ENCODE assay signal across 11 mouse cellular contexts in genomic region chr13:59834786-59835452, GRCm38 (mm10). TPM values are rescaled to one million over a fixed set of nuclear protein-coding genes. Genes with fewer than 3 reads are reported as not detected.
DNase-seq lines count a peak whose midpoint lies in the region; ATAC-seq and TF ChIP-seq lines count a peak whose summit lies in the region.
"Had no signal": no experiment of that assay in that cellular context is flagged by ENCODE, and none has a peak within 500 bp of the region (broad histone marks: within the 10 kb centered on the region; RNA-seq: fewer than 3 reads in every experiment).

No protein-coding gene starts in this region.

- no peak for TF ChIP-seq EP300 in heart, postnatal 0 days (IDR thresholded peaks at IDR 0.05; ENCODE audit: low read depth)

- WGBS in hindbrain, embryonic 16.5 days, result 37% methylated on average over 4 of the region's 4 CpGs
- 60% methylated on average over 4 of the region's 4 CpGs for WGBS in hindbrain, embryonic 12.5 days
- 53% methylated on average over 4 of the region's 4 CpGs for WGBS in heart, postnatal 0 days
- 45% methylated on average over 4 of the region's 4 CpGs for WGBS in liver, embryonic 15.5 days (ENCODE audit: insufficient replicate concordance)
- WGBS in stomach, embryonic 15.5 days, result 22% methylated on average over 4 of the region's 4 CpGs

- peak; percentile 55 for ATAC-seq in hindbrain, embryonic 16.5 days
- no peak for ATAC-seq in hindbrain, embryonic 12.5 days (ENCODE audit: low FRiP score)
- ATAC-seq in Patski, result peak; percentile 85
- peak; percentile 31; the same call in 1 of the 2 replicates for ATAC-seq in heart, postnatal 0 days (ENCODE audit: insufficient read depth, low read depth)
- 0 out of 2 replicates have a peak, but pooled peaks have one; percentile 22 for ATAC-seq in liver, embryonic 15.5 days (ENCODE audit: insufficient read depth)
- peak; percentile 63 for ATAC-seq in stomach, embryonic 15.5 days (ENCODE audit: insufficient read depth, low FRiP score, low read depth)
- ATAC-seq in erythroid progenitor cell, adult 5-6 weeks (replicated peaks; ENCODE audit: low FRiP score, poor library complexity, severe bottlenecking), result no peak

- POLR2A ChIA-PET in Patski (lab: Charles Lee), result interaction anchor here (0.7 kb wide), 1 partner anchor 12 kb away, joined by 3 read pairs; the partner anchor contains the start of gene Tut7

- H3K4me2 ChIP-seq in hindbrain, embryonic 16.5 days (ENCODE audit: low read length), result no peak overlapping the region
- H3K4me2 ChIP-seq in hindbrain, embryonic 12.5 days (replicated peaks), result no peak overlapping the region
- no peak overlapping the region for H3K4me2 ChIP-seq in heart, postnatal 0 days (ENCODE audit: low read depth, low read length)
- H3K4me2 ChIP-seq in liver, embryonic 15.5 days, result no peak overlapping the region
- no peak overlapping the region for H3K4me2 ChIP-seq in stomach, embryonic 15.5 days
- H3K4me2 ChIP-seq: hindbrain, embryonic 15.5 days had no signal

- H3K36me3 ChIP-seq in hindbrain, embryonic 16.5 days (ENCODE audit: control insufficient read depth, insufficient read depth, low read length), result no peaks in the 10 kb centered on the region
- H3K36me3 ChIP-seq in hindbrain, embryonic 12.5 days, result no peaks in the 10 kb centered on the region
- no peaks in the 10 kb centered on the region for H3K36me3 ChIP-seq in heart, postnatal 0 days (replicated peaks; ENCODE audit: control insufficient read depth, insufficient read depth, low read length)
- H3K36me3 ChIP-seq in liver, embryonic 15.5 days (replicated peaks), result no peaks in the 10 kb centered on the region
- no peaks in the 10 kb centered on the region for H3K36me3 ChIP-seq in stomach, embryonic 15.5 days
- H3K36me3 ChIP-seq: hindbrain, embryonic 15.5 days had no signal

- no peak for DNase-seq in Patski (ENCODE audit: low read depth, low spot score)
- no peak for DNase-seq in heart, postnatal 0 days (ENCODE audit: low spot score)
- no peak for DNase-seq in adrenal gland, adult 8-10 months

- no peak overlapping the region for H3K4me3 ChIP-seq in hindbrain, embryonic 16.5 days (ENCODE audit: low read length)
- H3K4me3 ChIP-seq in hindbrain, embryonic 12.5 days, result no peak overlapping the region
- H3K4me3 ChIP-seq in heart, postnatal 0 days (ENCODE audit: low read depth, low read length), result no peak overlapping the region
- H3K4me3 ChIP-seq in liver, embryonic 15.5 days (replicated peaks), result no peak overlapping the region
- no peak overlapping the region for H3K4me3 ChIP-seq in stomach, embryonic 15.5 days (replicated peaks)
- H3K4me3 ChIP-seq: hindbrain, embryonic 15.5 days had no signal

- in situ Hi-C loops in Patski (cut with MboI; ENCODE audit: low pct_unique_long_range_greater_than_20kb), result no loop called here

- TF ChIP-seq CTCF in Patski (IDR thresholded peaks at IDR 0.05), result no peak
- no peak for TF ChIP-seq CTCF in heart, postnatal 0 days (IDR thresholded peaks at IDR 0.05; ENCODE audit: low read depth)

- no peaks in the 10 kb centered on the region for H3K27me3 ChIP-seq in hindbrain, embryonic 16.5 days (replicated peaks; ENCODE audit: control insufficient read depth, insufficient read depth, low read length)
- H3K27me3 ChIP-seq in hindbrain, embryonic 12.5 days, result peaks cover 3% of the 10 kb centered on the region; the same call in 1 of the 2 replicates
- H3K27me3 ChIP-seq in Patski, result no peaks in the 10 kb centered on the region
- H3K27me3 ChIP-seq in heart, postnatal 0 days (ENCODE audit: control insufficient read depth, insufficient read depth, low read length), result no peaks in the 10 kb centered on the region
- no peaks in the 10 kb centered on the region for H3K27me3 ChIP-seq in liver, embryonic 15.5 days
- no peaks in the 10 kb centered on the region for H3K27me3 ChIP-seq in stomach, embryonic 15.5 days (replicated peaks)
- H3K27me3 ChIP-seq: hindbrain, embryonic 15.5 days had no signal

- H3K27ac ChIP-seq in hindbrain, embryonic 16.5 days (ENCODE audit: low read depth, low read length), result peak overlapping the region; percentile 67; the same call in 1 of the 2 replicates
- H3K27ac ChIP-seq in hindbrain, embryonic 12.5 days, result no peak overlapping the region
- peak overlapping the region; percentile 32; the same call in 1 of the 2 replicates for H3K27ac ChIP-seq in heart, postnatal 0 days (ENCODE audit: low read depth)
- peak overlapping the region; percentile 72 for H3K27ac ChIP-seq in liver, embryonic 15.5 days (replicated peaks)
- H3K27ac ChIP-seq in stomach, embryonic 15.5 days, result peak overlapping the region; percentile 90
- H3K27ac ChIP-seq: hindbrain, embryonic 15.5 days had no signal

- H3K9ac ChIP-seq in hindbrain, embryonic 16.5 days (ENCODE audit: low read depth, low read length), result no peak overlapping the region
- no peak overlapping the region for H3K9ac ChIP-seq in hindbrain, embryonic 12.5 days
- H3K9ac ChIP-seq in heart, postnatal 0 days (replicated peaks; ENCODE audit: low read depth, low read length), result no peak overlapping the region
- no peak overlapping the region for H3K9ac ChIP-seq in liver, embryonic 15.5 days
- no peak overlapping the region for H3K9ac ChIP-seq in stomach, embryonic 15.5 days
- H3K9ac ChIP-seq: hindbrain, embryonic 15.5 days had no signal

- H3K4me1 ChIP-seq in hindbrain, embryonic 16.5 days (ENCODE audit: control insufficient read depth, insufficient read depth, low read depth, low read length), result no peaks in the 10 kb centered on the region
- H3K4me1 ChIP-seq in hindbrain, embryonic 12.5 days, result peaks cover 2% of the 10 kb centered on the region; the same call in 1 of the 2 replicates
- H3K4me1 ChIP-seq in heart, postnatal 0 days (ENCODE audit: control insufficient read depth, insufficient read depth), result 0 out of 2 replicates have a peak, but pooled peaks cover 4% of the 10 kb centered on the region
- peaks cover 39% of the 10 kb centered on the region for H3K4me1 ChIP-seq in liver, embryonic 15.5 days (replicated peaks)
- H3K4me1 ChIP-seq in stomach, embryonic 15.5 days, result peaks cover 20% of the 10 kb centered on the region
- H3K4me1 ChIP-seq: hindbrain, embryonic 15.5 days had no signal

- CTCF ChIA-PET in Patski (lab: Charles Lee), result interaction anchor here (1.1 kb wide), 2 partner anchors 11 to 34 kb away, joined by 3 read pairs; partner anchors contain the start of gene Tut7

- H3K9me3 ChIP-seq in hindbrain, embryonic 16.5 days (ENCODE audit: control insufficient read depth, low read length), result no peaks in the 10 kb centered on the region
- H3K9me3 ChIP-seq in hindbrain, embryonic 12.5 days (replicated peaks), result no peaks in the 10 kb centered on the region
- H3K9me3 ChIP-seq in heart, postnatal 0 days (replicated peaks; ENCODE audit: control insufficient read depth, low read length), result no peaks in the 10 kb centered on the region
- no peaks in the 10 kb centered on the region for H3K9me3 ChIP-seq in liver, embryonic 15.5 days (replicated peaks)
- H3K9me3 ChIP-seq in stomach, embryonic 15.5 days, result no peaks in the 10 kb centered on the region
- H3K9me3 ChIP-seq: hindbrain, embryonic 15.5 days had no signal

RNA-seq across cellular contexts. Expression of gene Tut7, which starts 12.0 kb away (rescaled TPM):
- polyA plus RNA-seq in hindbrain, embryonic 16.5 days (2015; fragmentation: Nextera tagmentation; extraction: Ambion mirVana), result 35.9 and 42.3 TPM in 2 replicates
- polyA plus RNA-seq in hindbrain, embryonic 12.5 days (2016; fragmentation: Nextera tagmentation; extraction: Ambion mirVana), result 62.9 and 70.8 TPM in 2 replicates
- 59.7 TPM for polyA plus RNA-seq in Patski (2021)
- total RNA-seq in heart, postnatal 0 days (2014; rRNA removed; ENCODE audit: low replicate concordance), result 19.3 and 24.3 TPM in 2 replicates
- polyA plus RNA-seq in heart, postnatal 0 days (2015; fragmentation: Nextera tagmentation; extraction: Ambion mirVana), result 24.0 and 26.3 TPM in 2 replicates
- polyA plus RNA-seq in liver, embryonic 15.5 days (2015; fragmentation: Nextera tagmentation; extraction: Ambion mirVana), result 57.2 and 60.4 TPM in 2 replicates
- 48.1 and 50.6 TPM in 2 replicates for polyA plus RNA-seq in stomach, embryonic 15.5 days (2015; fragmentation: Nextera tagmentation; extraction: Ambion mirVana)
- 10 to 100 TPM; 68.7 to 86.7 (median 74.9) TPM for total RNA-seq in adrenal gland, adult 8-10 months (2022)
- 459 and 492 TPM in 2 replicates for total RNA-seq in erythroid progenitor cell, adult 5-6 weeks (2015; ENCODE audit: low replicate concordance)
- 561 and 620 TPM in 2 replicates for total RNA-seq in erythroid progenitor cell, adult 5-6 weeks (2017; ENCODE audit: low replicate concordance)

RNA-seq across cellular contexts. Expression of gene Gm49354, which starts 52.9 kb away (rescaled TPM):
- polyA plus RNA-seq in hindbrain, embryonic 16.5 days (2015; fragmentation: Nextera tagmentation; extraction: Ambion mirVana), result not detected in 2 replicates
- polyA plus RNA-seq in hindbrain, embryonic 12.5 days (2016; fragmentation: Nextera tagmentation; extraction: Ambion mirVana), result not detected in 2 replicates
- 0.22 TPM for polyA plus RNA-seq in Patski (2021)
- not detected in 2 replicates for total RNA-seq in heart, postnatal 0 days (2014; rRNA removed; ENCODE audit: low replicate concordance)
- polyA plus RNA-seq in heart, postnatal 0 days (2015; fragmentation: Nextera tagmentation; extraction: Ambion mirVana), result not detected in 2 replicates
- polyA plus RNA-seq in liver, embryonic 15.5 days (2015; fragmentation: Nextera tagmentation; extraction: Ambion mirVana), result not detected in 2 replicates
- not detected in 2 replicates for polyA plus RNA-seq in stomach, embryonic 15.5 days (2015; fragmentation: Nextera tagmentation; extraction: Ambion mirVana)
- total RNA-seq in adrenal gland, adult 8-10 months (2022), result not detected
- total RNA-seq in erythroid progenitor cell, adult 5-6 weeks (2015; ENCODE audit: low replicate concordance), result not detected in 2 replicates
- 217 and 577 TPM in 2 replicates for total RNA-seq in erythroid progenitor cell, adult 5-6 weeks (2017; ENCODE audit: low replicate concordance)
- total RNA-seq: ES-E14 had no signal
- polyA plus RNA-seq: hindbrain, embryonic 15.5 days; spleen, adult 2 months had no signal

Comparison
In these comparisons a context has a peak if more than half of its experiments do, and no peak if none do; other contexts are left out.
1. ATAC-seq: peak in hindbrain, embryonic 16.5 days (single experiment), Patski (single experiment), heart, postnatal 0 days (single experiment), liver, embryonic 15.5 days (single experiment) and stomach, embryonic 15.5 days (single experiment); none in hindbrain, embryonic 12.5 days (single experiment) and erythroid progenitor cell, adult 5-6 weeks (single experiment).